Mouse (Mus musculus): ENCODE measurements around the gene Akip1.

Akip1 gene

GRCm38 (mm10) chr7:109703190-109704015 lies at the start of gene Akip1, which contains the start of gene St5:
Gene Akip1 (plus strand): TSS chr7:109703690.
Gene St5 (minus strand): TSS chr7:109703605.
- DNase-seq (ENCODE audit: low spot score) = peak; percentile 95

- no peak for DNase-seq (ENCODE audit: low spot score)
Observed at GRCm38 (mm10) chr7:109654871-109655270, 48.6 kb upstream of the Akip1 start.

GRCm38 (mm10) chr7:109657884-109658283 lies 45.6 kb upstream of the Akip1 start:
- DNase-seq (ENCODE audit: low spot score) = no peak

GRCm38 (mm10) chr7:109659278-109659677 lies 44.2 kb upstream of the Akip1 start:
- no peak for DNase-seq (ENCODE audit: low spot score)

DNA sequence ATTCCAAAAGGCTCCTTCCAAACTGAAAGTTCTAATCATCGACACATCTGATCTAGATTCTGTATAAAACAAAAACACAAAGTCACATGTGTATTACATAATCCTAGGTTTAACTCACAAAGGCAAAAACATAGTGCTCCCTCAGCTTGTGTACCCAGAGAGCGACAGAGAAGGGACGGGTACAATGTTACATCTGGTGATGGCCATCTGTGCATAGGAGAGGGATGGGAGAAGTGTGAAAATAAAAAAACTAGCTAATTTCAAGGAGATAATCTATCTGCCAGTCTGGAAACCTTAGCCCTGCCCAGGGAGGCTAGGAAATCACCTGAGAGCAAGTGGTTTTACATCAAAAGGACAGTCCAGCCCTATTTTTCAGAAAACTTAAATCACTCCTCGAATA lies 40.9 kb upstream of the Akip1 start:
- DNase-seq (ENCODE audit: low spot score) = no peak

DNA sequence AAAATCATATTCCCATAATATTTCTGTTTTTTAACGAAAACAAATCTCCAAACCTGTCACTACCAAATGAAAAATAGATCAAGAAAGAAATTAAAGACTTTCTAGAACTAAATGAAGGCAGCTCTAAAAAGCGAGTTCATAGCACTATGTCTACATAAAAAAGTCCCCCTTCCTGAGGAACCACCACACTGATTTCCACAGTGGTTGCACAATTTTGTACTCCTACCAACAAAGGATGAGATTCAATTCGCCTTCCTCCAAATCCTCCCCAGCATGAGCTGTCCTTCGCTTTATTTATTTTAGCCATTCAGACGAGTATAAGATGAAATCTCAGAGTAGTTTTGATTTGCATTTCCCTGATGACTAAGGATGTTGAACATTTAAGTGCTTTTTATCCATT lies 36.8 kb upstream of the Akip1 start:
- DNase-seq (ENCODE audit: low spot score) = no peak

GRCm38 (mm10) chr7:109669426-109670170 lies 33.9 kb upstream of the Akip1 start:
- no peak for DNase-seq (ENCODE audit: low spot score)

DNA sequence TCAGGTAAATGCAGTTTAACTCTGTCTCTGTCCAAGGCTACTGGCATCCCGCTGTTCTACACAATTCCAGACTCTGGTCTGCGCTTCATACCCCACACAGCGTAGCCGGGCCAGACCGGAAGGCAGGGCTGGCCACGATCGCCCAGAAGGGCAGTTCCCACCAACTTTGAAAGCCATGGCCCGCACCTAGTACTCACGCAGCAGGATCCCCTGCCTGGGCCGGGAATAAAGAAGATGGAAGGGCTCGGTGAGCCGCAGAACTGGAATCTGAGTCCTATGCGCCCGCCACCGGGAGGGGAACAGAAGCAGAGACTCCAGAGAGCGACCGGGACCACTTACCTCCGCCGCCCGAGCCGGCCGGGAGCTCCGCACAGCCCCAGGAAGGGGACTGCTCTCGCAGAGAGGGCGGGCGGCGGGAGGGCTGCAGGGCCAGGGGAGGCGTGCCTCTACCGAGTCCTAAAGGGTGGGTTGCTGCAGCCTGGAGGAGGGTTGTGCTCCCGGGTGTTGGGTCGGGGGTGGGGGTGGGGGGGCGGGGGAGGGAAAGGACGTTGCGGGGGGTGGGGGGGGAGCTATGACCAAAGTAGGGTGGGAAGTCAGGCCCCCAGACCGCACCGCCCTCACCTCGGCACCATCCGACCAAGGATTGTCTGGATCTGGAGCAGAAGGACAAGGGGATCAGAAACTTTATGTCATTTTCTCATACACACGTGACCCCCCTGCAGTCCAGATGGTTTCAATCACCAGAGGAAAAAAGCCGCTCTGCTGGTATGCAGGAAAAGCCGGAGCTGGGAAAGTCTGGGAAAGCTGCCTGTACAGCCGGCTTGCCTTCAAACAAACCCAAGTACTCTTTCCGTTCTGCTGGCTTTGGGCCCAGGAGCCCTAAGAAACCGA lies 31.7 kb upstream of the Akip1 start:
- DNase-seq (ENCODE audit: low spot score) = peak; percentile 79

DNA sequence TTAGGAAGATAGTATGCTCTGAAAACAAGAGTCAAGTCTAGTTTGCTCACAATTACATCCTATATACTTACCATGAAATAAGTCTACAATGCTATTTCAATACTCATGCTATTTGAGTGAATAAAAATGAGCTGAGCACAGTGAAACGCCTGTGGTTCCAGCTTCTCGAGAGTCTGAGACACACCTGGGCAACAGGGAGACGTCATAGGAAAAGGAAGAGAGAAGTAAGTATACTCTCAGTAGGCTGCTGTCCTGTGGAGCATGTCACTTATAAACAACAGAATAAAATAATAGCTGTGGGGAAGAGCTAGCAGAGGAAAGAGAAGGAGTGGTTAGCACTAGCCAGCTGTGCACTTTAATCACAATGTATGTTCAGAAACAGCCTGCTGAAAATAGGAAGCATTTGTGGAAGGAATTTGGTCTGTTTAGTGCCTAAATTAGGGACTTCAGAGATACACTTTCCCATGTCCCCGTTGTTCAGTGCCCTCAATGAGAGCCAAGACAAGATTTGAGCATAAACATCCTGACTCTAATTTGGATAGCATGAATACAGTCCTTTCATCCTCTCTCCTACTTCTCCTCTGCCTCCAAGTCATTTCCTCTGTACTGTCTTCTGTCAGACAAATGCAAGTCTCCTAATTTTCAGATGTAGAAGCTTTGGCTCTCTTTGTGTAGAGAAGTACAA lies 28.4 kb upstream of the Akip1 start:
- DNase-seq (ENCODE audit: low spot score) = no peak

- no peak for DNase-seq (ENCODE audit: low spot score)
Observed at GRCm38 (mm10) chr7:109680284-109680683, 23.2 kb upstream of the Akip1 start.

GRCm38 (mm10) chr7:109680879-109681278 lies 22.6 kb upstream of the Akip1 start:
- no peak for DNase-seq (ENCODE audit: low spot score)

GRCm38 (mm10) chr7:109686585-109687128 lies 16.8 kb upstream of the Akip1 start:
- peak; percentile 61 for DNase-seq (ENCODE audit: low spot score)

GRCm38 (mm10) chr7:109690101-109690500 lies 13.4 kb upstream of the Akip1 start:
- no peak for DNase-seq (ENCODE audit: low spot score)

- DNase-seq (ENCODE audit: low spot score) = peak; percentile 58
Observed at GRCm38 (mm10) chr7:109690961-109691360, 12.5 kb upstream of the Akip1 start.

GRCm38 (mm10) chr7:109694576-109695338 lies 8.7 kb upstream of the Akip1 start:
- DNase-seq (ENCODE audit: low spot score) = no peak

- no peak for DNase-seq (ENCODE audit: low spot score)
Observed at GRCm38 (mm10) chr7:109695339-109695726, 8.2 kb upstream of the Akip1 start.

- no peak for DNase-seq (ENCODE audit: low spot score)
Observed at GRCm38 (mm10) chr7:109700213-109700612, 3.3 kb upstream of the Akip1 start.

DNA sequence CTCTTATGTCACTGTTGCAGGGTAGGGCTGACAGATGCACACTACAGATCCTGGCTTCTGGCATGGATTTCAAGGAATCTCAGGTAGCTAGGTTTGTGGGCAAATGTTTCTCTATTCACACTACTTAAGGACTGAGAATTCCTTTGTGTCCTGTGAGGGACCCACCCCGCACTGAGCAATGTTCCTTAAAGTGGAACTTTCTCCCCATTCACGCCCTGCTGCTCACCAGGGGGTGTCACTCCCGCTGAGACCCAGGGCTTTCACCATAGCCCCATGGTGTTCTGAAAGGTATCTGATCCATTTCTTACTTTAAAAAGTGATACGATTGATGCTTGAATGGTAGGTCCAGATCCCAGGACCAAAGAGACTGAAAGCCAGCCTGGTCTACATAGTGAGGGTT lies 769 bp upstream of the Akip1 start:
- no peak for DNase-seq (ENCODE audit: low spot score)

GRCm38 (mm10) chr7:109704016-109704377 lies 507 bp downstream of the Akip1 start:
- no peak for DNase-seq (ENCODE audit: low spot score)

DNA sequence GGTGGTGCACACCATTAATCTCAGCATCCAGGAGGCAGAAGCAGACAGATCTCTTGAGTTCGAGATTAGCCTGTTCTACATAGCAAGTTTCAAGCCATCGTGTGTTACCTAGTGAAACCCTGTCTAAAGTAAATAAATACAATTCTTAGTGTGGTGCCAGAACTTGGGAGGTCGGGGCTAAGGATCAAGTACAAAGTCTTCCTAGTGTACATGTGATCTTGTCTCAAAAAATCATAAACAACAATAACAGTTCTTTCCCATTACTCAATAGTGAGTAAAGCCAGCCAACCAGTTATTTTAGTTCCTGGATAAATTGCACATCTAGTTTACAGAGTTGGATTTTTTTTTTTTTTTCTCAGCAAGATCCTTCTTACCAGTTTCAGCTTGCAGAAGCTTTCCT lies 971 bp downstream of the Akip1 start:
- DNase-seq (ENCODE audit: low spot score) = peak; percentile 23
